Mouse (Mus musculus) kidney, postnatal 25 days (tissue): ENCODE results near the gene Nelfb.
A peak's percentile ranks its signal among the peaks of the same experiment; 100 is the strongest.

Experiments
- DNase-seq, 2 experiments: peaks; one replicate each; pipeline ENCODE4 v3.0.0; 2021; ENCODE audit warnings: mixed read lengths in 2 of 2

Nelfb gene

DNA sequence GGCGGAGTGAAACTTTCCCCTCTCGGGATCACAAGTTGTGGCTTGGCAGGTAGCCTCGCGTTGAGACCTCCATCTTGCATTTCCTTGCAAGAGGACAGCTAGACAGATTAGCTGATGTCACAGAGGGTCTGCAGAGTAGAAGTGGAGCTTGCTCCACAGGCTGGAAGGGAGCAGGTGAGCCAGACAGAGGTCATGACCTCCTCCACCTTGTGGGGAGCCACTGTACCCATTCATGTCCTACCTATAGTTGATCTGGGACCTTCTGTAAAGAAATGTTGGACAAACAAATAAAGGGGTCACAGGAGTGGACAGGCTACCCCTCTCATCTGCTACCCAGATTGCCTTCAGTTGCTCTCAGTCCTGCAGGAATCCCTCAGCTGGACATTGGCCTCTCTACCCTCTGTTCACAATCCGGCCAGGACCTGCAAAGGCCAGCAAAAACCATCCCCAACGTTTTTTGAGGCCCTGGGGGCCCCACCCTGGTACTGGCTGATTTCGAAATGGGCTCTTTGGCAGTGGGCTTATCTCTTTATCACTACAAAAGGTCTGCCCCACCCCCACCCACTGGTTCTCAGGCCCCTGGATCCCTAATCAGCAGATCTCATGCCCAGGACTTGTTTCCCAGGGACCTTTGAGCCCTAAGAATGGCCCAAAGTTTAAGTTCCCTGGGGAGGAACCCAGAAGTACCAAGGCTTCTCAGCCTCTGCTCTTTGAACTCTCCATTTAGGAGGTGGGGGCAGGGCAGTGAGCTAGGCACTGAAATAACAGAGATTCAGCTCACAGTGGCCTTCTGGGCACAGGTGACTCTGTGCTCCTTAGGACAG is 36.2 kb downstream of the Nelfb start:
- DNase-seq = peak; percentile 84 to 88

DNA sequence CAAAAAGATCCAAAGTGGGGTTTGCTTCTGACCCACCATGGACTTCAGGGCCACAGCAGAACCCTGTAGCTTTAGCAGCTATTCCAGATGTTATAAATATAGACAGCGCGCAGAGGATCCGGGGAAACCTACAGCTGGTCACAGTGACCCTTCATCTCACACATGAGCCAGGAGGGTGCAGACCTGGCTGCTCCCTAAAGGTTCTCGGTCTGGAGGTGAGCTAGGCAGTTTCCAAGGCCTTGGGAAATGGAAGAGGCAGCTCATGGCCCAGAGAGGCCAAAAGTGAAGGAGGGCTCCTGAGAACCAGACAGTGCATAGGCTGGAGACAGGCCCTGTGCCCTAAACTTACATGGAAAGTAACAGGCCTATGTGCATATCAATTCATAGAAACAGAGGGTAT is 37.5 kb downstream of the Nelfb start:
- DNase-seq = no peak

DNA sequence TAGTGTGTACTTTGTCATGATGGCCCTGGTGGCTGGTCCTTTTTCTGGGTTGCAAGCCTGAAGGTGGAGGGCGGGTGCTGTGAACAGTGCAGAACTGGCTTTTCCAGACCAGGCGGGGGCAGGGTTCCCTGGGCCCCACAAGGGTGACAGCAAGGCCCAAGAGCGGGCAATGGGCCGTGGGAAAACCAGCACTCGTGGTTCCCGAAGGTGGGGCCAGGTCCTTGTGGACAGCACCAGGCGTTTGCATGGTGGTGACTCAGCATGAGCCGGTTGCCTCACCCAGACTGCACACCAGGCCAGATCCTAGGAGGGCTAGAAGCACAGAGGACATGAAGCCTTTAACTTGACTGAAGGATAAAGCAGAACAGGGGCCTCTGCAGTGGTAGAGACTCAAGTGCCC is 38.7 kb downstream of the Nelfb start:
- DNase-seq = peak in 1 of 2 experiments; percentile 55

DNA sequence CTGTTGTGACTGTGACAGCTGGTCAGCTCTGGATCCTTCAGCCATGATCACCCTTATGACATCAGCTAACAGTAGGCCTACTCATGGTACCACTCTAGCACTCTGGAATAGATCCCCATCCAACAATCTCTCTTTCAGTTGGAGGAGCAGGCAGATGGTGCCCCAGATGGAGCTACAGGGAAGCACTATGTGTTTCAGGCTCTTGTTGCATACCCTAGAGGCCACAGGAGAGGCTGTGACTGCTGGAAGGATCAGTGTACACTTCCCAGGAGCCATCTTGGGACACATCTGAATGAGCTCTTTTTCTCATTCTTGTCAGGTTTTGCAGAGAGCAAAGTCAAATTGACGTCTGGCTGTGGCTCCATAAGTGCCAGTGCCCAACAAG is 39.5 kb downstream of the Nelfb start:
- DNase-seq = no peak

DNA sequence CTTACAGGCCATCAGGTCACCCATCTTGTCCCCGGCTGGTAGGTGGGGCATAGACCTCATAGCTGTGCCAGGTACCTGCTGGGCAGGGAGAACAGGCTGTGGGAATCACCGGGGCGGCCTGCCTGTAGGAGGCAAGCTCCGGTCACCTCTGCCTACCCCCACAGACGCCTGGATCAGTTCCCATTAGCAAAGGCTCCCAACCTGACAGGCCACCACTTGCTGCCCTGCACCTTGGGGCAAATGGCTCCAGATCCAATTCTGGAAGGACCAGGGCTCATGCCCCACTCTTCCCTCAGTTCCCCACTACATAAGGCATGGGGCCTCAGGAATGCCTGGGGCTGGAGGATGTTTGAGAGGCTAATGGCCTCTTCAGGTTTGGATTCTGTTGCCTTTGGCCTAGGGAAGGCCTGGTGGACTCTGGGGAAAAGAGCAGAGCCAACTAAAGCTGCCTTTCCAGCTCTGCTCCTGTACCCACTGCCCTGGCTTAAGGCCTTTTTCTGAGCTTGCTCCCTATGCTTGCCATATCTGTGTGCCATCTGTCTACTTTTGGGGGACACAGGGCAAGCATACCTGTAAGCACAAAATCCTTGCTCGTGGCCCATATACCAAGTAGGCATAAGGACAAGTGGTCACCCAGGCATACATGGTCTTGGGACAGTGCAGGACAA is 40.1 kb downstream of the Nelfb start:
- DNase-seq = no peak

DNA sequence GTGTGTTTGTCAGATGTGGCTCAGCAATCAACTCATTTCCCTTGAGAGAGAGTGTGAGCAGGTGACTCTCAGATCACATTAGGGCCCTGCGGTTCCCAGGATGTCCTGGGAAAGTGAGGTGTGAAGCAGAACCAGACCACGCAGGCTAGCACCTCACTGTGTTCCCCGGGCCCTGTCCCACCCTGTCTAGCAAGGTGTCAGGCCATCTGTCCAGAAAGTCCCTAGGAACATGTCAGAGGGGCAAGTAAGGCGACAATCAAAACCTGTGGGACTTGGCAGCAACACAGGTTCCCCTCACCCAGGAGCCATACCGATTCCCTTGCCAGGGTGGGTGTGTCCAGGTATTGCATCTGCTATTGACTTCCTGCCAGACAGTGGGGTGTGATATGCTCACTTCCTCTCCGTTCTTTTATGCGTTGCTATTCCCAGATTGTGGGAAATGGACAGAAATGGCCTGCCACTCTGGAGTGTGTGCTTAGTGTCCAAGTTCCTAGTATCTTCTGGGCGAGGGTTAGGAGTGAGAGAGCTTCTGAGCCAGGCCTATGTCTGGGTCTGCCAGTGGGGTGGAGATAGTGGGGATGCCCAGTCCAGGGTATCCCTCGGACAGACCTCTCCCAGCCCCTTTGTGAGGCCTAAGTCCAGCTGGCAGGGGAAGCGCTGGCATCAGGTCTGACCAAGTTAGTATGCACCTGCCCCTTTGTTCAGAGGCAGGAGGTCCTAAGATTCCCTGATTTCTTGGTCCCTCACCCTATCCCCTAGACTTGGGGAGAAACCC is 40.8 kb downstream of the Nelfb start:
- peak in 1 of 2 experiments; percentile 38 for DNase-seq

DNA sequence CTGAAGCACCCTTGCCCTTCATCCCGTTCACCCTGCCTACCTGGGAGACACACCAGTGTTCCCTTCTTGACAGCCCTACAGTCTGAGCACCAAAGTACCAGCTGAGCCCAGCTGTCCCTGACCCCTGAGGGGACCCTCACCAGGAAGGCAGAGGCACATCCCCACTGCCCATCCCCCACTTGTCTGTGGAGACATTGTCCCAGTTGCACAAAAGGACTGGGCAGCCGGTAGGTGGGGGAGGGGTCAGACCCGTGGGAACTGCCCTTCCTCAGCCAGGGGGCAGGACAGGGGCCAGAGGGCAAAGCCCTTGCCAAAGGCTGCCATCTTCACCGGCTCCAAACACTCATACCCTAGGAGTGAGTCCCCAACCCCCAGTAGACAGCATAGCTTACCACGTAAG is 41.5 kb downstream of the Nelfb start:
- peak in 1 of 2 experiments; percentile 56 for DNase-seq

DNA sequence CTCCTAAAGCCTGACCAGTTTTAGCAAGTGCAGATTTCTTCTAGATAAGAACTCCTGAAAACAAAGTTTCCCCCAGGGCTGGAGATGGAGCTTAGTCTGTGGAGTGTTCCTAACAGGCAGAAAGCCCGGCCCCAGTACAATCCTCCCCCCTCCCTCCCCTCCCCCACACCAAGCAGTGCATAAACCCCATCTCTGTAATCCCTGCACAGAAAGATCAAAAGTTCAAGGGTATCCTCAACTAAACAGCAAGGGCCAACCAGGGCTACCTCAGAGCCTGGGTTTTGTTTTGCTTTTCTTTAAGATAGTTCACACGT is 42.7 kb downstream of the Nelfb start:
- DNase-seq = no peak

DNA sequence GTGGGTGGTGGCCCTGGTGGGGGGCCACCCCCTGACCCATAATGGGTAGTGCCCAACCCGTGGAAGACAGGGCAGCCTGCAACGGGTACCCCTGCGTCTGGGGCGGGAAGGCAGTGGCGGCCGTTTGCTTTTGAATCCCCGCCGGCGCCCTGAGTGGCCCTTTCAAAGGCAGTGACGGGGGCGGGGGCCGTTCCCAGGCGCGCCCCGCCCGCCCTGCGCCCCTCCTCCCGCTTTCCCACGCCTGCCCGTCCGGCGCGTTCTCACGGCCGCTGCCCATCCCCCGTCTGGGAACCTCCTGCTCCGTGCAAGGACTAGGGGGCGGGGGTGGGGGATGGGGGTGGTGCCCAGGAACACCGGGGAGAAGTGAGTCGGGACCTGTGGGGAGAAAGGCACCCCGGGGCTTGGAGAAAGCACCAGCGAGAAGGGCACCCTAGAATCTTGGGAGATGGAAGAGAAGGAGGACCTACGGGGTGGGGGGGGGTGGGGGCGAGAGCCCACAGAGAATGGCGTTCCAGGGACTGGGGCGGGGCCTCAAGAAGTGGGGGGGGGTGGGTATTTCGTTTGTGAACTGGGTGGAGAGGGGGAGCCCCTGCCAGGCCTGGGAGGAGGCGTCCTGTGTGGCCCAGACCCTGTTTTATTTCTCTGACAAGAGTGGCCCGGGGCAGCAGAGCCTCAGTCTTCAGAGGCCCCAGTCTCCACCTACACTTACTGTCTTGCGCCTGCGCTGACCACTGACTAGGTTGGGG is 43.2 kb downstream of the Nelfb start:
- peak; percentile 78 to 88 for DNase-seq

DNA sequence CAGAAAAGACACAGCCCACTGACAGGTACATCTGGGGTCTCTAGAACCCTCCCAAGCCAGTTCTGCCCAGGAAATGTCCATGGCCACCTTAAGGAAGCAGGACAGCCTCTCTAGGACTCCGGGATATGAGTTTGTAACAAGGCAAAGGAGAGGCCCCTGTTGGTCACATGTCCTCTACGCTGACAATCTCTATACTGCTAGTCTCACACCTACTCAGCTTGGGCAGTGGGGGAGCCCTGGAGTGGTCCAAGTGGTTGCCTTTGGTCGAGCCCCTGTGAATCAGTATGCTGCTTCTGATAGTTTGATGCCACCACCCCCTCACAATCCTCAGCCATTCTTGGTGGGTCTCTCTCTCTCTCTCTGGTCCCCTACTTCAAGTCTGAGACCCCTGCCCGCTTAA is 43.8 kb downstream of the Nelfb start:
- DNase-seq = no peak

DNA sequence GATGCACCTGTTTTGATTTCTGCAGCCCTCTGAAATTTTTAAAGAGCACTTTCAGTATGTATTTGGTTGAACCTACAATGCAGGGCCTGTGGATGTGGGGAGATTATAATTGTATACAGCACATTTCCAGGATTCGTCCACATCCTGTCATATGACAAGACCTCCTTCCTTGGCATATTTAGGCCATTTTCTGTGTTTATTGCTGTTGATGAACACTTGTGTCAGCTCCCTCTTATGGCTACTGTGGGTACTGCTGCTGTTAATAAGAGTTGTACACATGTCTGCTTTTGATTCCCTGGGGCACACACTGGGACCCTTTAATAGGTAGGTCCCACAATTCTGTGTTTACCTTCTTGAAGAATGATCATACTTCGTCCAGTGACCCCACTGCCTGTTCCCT is 53.6 kb downstream of the Nelfb start:
- peak in 1 of 2 experiments; percentile 83 for DNase-seq

DNA sequence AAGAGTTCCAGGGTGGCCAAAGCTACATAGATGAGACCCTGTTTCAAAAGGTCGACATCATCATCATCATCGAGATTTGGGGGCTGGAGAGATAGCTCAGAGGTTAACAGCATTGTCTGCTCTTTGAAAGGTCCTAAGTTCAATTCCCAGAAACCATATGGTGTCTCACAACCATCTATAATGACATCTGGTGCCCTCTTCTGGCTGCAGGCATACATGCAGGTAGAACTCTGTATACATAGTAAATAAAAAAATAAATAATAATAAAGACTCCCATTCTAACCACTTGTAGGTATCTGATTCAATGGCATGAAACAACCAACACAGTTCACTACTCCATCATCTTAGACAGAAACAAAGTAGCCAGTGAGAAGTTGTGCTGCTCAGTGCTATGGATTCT is 54.3 kb downstream of the Nelfb start:
- no peak for DNase-seq

DNA sequence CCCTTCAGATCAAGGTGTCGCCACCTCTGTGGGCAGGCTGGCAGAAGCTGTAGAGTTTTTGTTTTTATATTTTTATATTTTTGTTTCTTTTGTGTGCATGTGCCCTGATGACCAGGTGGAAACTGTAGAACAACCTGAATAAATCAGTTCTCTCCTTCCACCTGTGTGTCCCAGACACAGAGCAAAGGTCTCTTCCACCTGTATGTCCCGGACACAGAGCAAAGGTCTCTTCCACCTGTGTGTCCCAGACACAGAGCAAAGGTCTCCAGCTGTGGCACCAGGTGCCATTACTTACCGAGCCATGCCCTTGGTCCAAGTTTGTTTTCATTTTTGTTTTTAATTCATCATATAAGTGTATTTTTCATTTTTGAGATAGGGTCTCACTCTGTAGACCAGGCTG is 55.1 kb downstream of the Nelfb start:
- DNase-seq = no peak

DNA sequence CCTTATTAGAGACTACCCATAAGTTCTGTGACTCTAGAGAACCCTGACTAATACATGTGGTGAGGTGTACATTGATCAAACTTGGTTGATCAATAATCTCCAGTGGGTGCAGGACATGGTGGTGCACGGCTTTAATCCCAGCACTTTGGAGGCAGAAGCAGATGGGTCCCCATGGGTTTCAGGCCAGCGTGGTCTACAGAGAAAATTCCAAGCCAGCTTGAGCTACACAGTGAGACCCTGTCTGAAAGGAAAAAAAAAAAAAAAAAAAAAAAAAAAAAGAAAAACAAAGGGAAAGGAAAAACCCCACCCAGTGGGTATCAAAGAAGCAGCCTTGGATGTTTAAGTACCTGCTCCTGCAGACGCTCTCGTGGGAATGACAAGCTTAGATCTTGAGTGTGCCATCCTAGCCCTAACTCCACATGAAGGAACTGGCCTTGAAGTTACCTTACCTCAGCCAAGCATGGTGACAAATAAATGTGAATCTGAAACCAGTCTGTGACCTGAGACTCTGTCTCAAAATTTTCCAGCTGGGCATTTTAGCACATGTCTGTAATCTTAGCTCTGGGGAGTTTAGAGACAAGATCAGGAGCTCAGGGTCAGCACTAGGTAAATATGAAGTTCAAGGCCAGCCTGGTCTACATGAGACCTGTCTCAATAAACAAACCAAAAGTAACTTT is 59.9 kb downstream of the Nelfb start:
- DNase-seq = no peak
